Mouse (Mus musculus): Measurements from ENCODE around the gene Rhox3g.
"Not testable (repeated sequence)": the region's sequence is repeated elsewhere in the genome, so short reads cannot be mapped to it uniquely, and the experiment has no call there.

The Rhox3g gene

DNA sequence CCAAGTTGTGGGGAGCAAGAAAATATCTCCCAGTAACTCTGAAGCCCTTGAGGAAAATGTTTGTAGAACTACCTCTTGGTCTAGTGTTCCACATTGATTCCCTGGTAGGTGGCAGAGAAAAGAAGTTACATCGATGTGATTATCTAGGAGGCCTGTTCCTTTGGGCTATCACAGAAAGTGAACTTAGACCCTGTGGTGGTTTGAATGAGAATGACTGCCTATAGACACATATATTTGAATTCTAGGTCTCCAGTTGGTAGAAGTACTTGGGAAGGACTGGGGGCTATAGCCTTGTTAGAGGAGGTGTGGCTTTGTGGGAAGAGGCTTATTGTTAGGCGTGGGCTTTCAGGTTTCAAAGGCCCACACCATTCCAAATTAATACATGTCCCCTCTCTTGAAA is at the start of gene Rhox3g:
TSS of gene Rhox3g (minus strand) at position 101 of the 400 bp plus-strand sequence.
- not testable (repeated sequence) for DNase-seq (ENCODE audit: low spot score)

DNA sequence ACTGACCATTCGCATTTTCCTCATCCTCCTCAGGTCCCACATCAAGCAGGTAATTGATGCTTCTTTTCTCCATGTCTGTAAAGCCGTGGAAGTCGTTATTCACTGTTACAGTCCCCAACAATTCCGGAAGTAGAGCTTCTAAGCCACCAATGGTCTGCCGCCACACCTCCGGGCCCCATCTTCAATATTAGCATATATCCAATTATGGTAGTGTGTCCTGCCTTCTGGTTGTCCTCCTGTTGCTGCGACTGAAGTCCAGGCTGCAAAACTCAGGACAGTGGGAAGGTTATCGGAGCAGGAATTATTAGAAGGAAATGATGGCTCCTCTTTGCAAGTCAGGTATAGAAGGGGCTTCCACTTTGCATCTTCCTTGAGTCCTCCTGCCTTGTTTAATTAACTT is 44.8 kb upstream of the Rhox3g start, which contains the start of gene Rhox2h:
TSS of gene Rhox2h (minus strand) at position 101 of the 400 bp plus-strand sequence.
- peak; percentile 9 for DNase-seq (ENCODE audit: low spot score)

DNA sequence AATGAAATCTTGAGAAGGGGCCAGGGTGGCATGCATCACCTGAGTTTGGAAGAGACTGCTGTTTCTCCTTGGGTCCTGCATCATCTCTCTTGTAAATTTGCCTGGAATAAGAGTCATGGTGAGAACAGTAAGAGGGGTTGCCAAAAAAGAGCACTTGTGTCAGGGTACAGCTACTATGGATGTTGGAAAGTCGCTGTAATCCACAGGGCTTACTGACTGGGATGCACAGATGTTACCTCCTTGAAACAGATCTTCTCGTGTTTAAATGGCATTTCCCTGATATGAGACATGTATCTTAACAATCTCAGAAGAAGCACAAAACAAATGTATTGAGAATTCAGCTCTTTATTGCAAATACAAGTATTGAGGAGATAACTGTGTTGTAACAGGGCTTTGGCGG is 40.3 kb upstream of the Rhox3g start, which contains the start of gene Rhox3h:
TSS of gene Rhox3h (minus strand) at position 101 of the 400 bp plus-strand sequence.
- DNase-seq (ENCODE audit: low spot score) = not testable (repeated sequence)

DNA sequence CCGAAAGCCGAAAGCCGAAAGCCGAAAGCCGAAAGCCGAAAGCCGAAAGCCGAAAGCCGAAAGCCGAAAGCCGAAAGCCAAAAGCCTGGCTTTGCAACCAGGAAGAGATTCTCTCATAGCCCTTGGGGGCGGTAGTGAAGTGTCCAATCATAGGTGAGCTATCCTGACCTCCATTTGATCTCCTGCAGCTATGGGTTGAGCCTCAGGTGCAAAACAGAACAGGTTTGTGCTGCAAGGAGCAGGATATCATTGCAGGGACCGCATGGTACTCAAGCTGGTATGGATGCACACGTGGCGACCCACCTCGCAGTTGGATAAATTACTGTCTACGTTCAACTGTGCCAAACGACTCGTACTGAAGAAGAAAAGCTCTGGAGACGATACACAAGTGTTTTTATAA is 22.8 kb upstream of the Rhox3g start, which contains the start of gene Rhox4g:
TSS of gene Rhox4g (minus strand) at position 101 of the 400 bp plus-strand sequence.
- DNase-seq (ENCODE audit: low spot score) = not testable (repeated sequence)

DNA sequence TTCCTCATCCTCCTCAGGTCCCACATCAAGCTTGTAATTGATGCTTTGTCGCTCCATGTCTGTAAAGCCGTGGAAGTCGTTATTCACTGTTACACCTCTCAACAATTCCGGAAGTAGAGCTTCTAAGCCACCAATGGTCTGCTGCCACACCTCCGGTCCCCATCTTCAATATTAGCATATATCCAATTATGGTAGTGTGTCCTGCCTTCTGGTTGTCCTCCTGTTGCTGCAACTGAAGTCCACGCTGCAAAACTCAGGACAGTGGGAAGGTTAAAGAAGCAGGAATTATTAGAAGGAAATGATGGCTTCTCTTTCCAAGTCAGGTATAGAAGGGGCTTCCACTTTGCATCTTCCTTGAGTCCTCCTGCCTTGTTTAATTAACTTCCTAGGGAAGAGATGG is 15.0 kb upstream of the Rhox3g start, which contains the start of gene Rhox2g:
TSS of gene Rhox2g (minus strand) at position 101 of the 400 bp plus-strand sequence.
- peak; percentile 17 for DNase-seq (ENCODE audit: low spot score)

DNA sequence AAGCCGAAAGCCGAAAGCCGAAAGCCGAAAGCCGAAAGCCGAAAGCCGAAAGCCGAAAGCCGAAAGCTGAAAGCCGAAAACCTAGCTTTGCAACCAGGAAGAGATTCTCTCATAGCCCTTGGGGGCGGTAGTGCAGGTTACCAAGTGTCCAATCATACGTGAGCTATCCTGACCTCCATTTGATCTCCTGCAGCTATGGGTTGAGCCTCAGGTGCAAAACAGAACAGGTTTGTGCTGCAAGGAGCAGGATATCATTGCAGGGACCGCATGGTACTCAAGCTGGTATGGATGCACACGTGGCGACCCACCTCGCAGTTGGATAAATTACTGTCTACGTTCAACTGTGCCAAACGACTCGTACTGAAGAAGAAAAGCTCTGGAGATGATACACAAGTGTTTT is 20.8 kb downstream of the Rhox3g start, which contains the start of gene Rhox4f:
TSS of gene Rhox4f (minus strand) at position 101 of the 400 bp plus-strand sequence.
- DNase-seq (ENCODE audit: low spot score) = not testable (repeated sequence)

DNA sequence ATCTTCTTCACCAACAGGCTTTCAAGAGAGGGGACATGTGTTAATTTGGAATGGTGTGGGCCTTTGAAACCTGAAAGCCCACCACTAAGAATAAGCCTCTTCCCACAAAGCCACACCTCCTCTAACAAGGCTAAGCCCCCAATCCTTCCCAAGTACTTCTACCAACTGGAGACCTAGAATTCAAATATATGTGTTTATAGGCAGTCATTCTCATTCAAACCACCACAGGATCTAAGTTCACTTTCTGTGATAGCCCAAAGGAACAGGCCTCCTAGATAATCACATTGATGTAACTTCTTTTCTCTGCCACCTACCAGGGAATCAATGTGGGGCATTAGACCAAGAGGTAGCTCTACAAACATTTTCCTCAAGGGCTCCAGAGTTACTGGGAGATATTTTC is 47.7 kb downstream of the Rhox3g start, which contains the start of gene Rhox3f:
TSS of gene Rhox3f (plus strand) at position 301 of the 400 bp plus-strand sequence.
- DNase-seq (ENCODE audit: low spot score) = not testable (repeated sequence)

Measured in MN1 (cell line).